Mouse (Mus musculus) heart, embryonic 11.5 days (tissue): ENCODE results near the gene Ceacam16. TPM values are rescaled to one million over a fixed set of nuclear protein-coding genes. Genes with fewer than 3 reads are reported as not detected.

Experiments used
- ATAC-seq: fragments of 200-750 bp; cut with Nextera tagmentation; replicated peaks from 2 replicates; pipeline ENCODE4 v1.8.0; 2017; ENCODE audit warnings: moderate library complexity; ENCODE audit not compliant: insufficient number of reproducible peaks, low FRiP score, low TSS enrichment
- H3K27ac ChIP-seq: fragments of 300-500 bp; sonication (generic); 2 replicates; pipeline ENCODE4 v1.5.1; 2014; ENCODE audit warnings: mild to moderate bottlenecking, low read depth, low read length
- H3K27me3 ChIP-seq: fragments of 300-500 bp; sonication (generic); 2 replicates; pipeline ENCODE4 v1.6.1; 2014; ENCODE audit warnings: mild to moderate bottlenecking, low read length, mixed read lengths; ENCODE audit not compliant: control insufficient read depth, insufficient read depth
- H3K36me3 ChIP-seq: fragments of 300-500 bp; sonication (generic); 2 replicates; pipeline ENCODE4 v1.6.1; 2014; ENCODE audit warnings: mild to moderate bottlenecking, low read length, moderate library complexity, mixed read lengths; ENCODE audit not compliant: control insufficient read depth, insufficient read depth
- H3K4me1 ChIP-seq: fragments of 300-500 bp; sonication (generic); 2 replicates; pipeline ENCODE4 v1.6.1; 2014; ENCODE audit warnings: low read length; ENCODE audit not compliant: control insufficient read depth, insufficient read depth
- H3K4me2 ChIP-seq: fragments of 300-500 bp; sonication (generic); 2 replicates; pipeline ENCODE4 v1.6.1; 2014; ENCODE audit warnings: mild to moderate bottlenecking, moderate library complexity
- H3K4me3 ChIP-seq: fragments of 300-500 bp; sonication (generic); 2 replicates; pipeline ENCODE4 v1.5.1; 2014; ENCODE audit warnings: low read depth, low read length
- H3K9ac ChIP-seq: fragments of 300-500 bp; sonication (generic); 2 replicates; pipeline ENCODE4 v1.6.1; 2014; ENCODE audit warnings: mild to moderate bottlenecking, low read depth, low read length, moderate library complexity
- H3K9me3 ChIP-seq: fragments of 300-500 bp; sonication (generic); replicated peaks from 2 replicates; pipeline ENCODE4 v1.6.1; 2016; ENCODE audit warnings: low read length; ENCODE audit not compliant: control insufficient read depth
- WGBS: fragments of 180-500 bp; shearing (Covaris S2); extraction: QIAGEN DNeasy Blood & Tissue Kit; methylation state at CpG from one replicate; pipeline ENCODE4 v1.1.7; 2014; ENCODE audit not compliant: insufficient replicate concordance; 5-methylcytosine and 5-hydroxymethylcytosine counted together
- polyA plus RNA-seq: library from polyadenylated mRNA; unstranded; fragments of >200 nt; fragmentation: Nextera tagmentation; extraction: Ambion mirVana; gene quantifications from 2 replicates; pipeline ENCODE4 v1.2.1, GENCODE M21; 2014

The Ceacam16 gene
- polyA plus RNA-seq, 1 experiment from 2014 or later, result not detected

DNA sequence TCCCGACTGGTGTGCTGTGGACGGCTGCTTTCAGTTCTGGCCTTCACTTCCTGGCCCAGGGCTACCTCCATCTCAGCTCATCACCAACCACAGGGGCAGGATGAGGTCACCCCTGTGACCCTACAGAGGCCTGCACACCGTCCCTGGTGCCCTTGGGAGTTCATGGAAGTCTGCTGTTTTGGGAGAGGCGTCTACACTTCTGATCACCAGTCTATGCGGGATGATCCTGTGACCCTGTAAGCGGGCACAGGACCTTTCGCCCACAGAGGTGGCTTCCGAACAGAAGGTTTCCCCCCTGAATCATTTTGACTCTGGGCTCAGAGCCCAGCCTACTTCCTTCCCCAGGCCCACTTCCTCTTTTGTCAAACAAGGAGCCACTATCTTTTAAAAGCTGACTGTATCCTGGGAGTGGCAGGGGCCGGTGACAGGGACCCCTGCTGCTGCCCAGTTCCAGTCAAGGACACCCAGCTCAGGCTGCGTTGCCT is 10.1 kb upstream of the Ceacam16 start:
- WGBS, result 46% methylated on average over 10 of the region's 10 CpGs
- no peak overlapping the region for H3K4me2 ChIP-seq
- peak; percentile 4; the same call in 1 of the 2 replicates for ATAC-seq
- H3K27ac ChIP-seq, result no peak overlapping the region
- peaks cover 6% of the 10 kb centered on the region; the same call in 1 of the 2 replicates for H3K4me1 ChIP-seq
- H3K36me3 ChIP-seq, result no peaks in the 10 kb centered on the region
- H3K9me3 ChIP-seq, result no peaks in the 10 kb centered on the region
- H3K4me3 ChIP-seq, result no peak overlapping the region
- H3K9ac ChIP-seq, result no peak overlapping the region
- no peaks in the 10 kb centered on the region for H3K27me3 ChIP-seq

DNA sequence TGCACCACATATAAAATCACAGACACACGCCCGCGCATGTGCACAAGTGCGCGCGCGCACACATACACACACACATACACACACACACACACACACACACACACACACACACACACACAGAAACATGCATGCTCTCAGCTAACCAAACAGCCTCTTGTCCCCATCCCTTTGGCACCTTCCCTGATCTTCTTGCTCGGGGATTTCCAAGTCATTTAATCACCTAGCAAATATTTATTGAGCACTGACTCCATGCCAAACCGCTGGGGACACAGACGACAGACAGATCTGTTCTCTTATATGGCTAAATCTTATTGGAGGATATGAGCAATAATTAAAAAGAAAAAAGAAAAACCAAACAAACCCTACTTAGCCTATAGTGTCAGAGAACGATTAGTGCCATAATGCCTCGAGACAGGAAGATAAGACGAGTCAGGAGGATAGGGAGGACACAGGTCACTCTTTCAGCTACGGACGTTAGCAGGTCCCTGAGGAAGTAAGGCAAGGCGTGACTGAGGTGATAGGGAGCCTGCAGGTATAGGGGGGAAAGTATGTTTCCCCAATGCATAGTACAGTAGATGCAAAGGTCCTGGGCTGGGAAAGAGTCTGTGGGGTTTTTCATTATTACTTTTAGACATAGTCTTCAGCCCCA is 6.8 kb upstream of the Ceacam16 start:
- Histone ChIP-seq H3K36me3 (no peaks in the 10 kb centered on the region), H3K27ac (no peak overlapping the region), H3K9me3 (no peaks in the 10 kb centered on the region), H3K4me2 (no peak overlapping the region), H3K4me1 (peaks cover 6% of the 10 kb centered on the region; the same call in 1 of the 2 replicates), H3K9ac (no peak overlapping the region), H3K4me3 (no peak overlapping the region), H3K27me3 (no peaks in the 10 kb centered on the region)
- no peak for ATAC-seq
- WGBS, result 76% methylated on average over 16 of the region's 16 CpGs

DNA sequence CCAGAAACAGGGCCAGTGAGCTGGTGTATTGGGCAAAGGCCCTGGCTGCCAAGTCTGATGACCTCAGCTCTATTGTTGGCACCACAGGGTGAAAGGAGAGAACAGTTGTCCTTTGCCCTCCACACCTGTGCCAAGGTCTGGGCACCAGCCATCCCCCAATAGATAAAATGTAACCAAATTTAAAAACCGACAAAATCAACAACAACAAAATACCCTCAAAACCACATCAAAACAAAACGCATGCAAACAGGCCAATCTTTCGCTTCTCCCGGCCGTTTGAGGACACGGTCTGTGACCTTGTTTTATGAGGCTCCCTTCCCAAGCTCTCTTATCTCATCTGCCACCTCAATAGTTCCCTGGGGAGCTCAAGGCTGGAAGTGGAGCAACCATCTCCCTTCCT is 5.4 kb upstream of the Ceacam16 start:
- H3K4me3 ChIP-seq, result no peak overlapping the region
- peaks cover 3% of the 10 kb centered on the region; the same call in 1 of the 2 replicates for H3K4me1 ChIP-seq
- no peak for ATAC-seq
- H3K36me3 ChIP-seq, result no peaks in the 10 kb centered on the region
- no peak overlapping the region for H3K4me2 ChIP-seq
- H3K27ac ChIP-seq, result no peak overlapping the region
- 71% methylated on average over 6 of the region's 6 CpGs for WGBS
- H3K9me3 ChIP-seq, result no peaks in the 10 kb centered on the region
- H3K27me3 ChIP-seq, result no peaks in the 10 kb centered on the region
- H3K9ac ChIP-seq, result no peak overlapping the region

DNA sequence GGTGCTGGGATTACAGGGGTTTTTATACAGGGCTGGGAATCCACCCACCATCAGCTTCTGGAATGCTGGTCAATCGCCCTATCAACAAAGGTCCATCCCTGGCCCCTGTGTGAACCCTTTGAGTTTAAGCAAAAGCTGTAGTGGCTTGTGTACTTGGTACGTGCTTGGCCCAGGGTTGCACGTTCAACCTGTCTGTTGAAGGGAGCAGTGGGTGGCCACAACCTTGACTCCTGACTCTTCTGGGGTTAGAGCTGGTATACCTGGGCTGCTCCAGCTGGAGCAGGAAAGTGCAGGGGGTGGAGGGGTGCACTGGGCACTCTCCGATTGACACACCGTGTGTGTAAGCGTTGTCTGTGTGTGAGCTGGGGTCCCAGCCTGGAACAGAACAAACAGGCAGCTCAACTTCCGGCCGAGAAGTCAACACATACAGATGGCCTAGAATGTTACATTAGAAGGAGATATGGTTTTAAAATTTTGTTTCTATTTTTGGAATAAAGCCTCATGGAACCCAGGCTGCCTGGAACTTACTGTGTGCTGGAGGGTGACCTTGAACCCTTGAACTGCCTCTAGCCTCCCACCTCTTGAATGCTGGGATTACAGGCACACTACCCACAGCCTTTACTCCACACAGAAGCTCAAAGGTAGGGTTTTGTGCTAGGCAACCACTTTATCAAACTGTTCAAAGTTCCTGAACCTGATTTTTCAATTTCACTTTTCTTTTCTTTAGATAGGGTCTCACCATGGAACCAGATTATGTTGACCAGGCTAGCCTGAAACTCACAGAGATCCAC is 4.3 kb upstream of the Ceacam16 start:
- Histone ChIP-seq H3K36me3 (no peaks in the 10 kb centered on the region), H3K4me1 (no peaks in the 10 kb centered on the region), H3K4me3 (no peak overlapping the region), H3K27ac (no peak overlapping the region), H3K9ac (no peak overlapping the region), H3K27me3 (no peaks in the 10 kb centered on the region), H3K9me3 (no peaks in the 10 kb centered on the region), H3K4me2 (no peak overlapping the region)
- 74% methylated on average over 8 of the region's 8 CpGs for WGBS
- ATAC-seq, result no peak; the same call in 1 of the 2 replicates

DNA sequence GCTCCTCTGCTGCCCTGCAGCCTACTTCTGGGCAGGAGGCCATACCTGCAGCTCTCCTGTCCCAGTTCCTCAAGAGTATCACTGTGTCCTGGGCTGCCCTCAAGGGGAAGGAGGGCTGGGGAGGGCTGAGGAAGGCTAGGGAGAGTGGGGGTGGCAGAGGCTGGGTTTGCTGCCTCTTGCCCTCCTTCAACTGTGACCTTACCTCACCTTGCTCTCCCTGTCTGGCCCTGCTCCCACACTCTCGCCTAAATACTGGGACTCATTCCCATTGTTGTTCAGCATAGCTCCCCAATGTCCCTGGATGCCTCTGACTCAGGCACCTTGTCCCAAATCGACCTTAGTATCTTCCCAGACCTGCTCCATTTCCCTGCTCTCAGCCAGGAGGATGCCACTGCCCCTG is 3.1 kb upstream of the Ceacam16 start:
- H3K4me3 ChIP-seq, result no peak overlapping the region
- 52% methylated on average over 2 of the region's 2 CpGs for WGBS
- ATAC-seq, result no peak

DNA sequence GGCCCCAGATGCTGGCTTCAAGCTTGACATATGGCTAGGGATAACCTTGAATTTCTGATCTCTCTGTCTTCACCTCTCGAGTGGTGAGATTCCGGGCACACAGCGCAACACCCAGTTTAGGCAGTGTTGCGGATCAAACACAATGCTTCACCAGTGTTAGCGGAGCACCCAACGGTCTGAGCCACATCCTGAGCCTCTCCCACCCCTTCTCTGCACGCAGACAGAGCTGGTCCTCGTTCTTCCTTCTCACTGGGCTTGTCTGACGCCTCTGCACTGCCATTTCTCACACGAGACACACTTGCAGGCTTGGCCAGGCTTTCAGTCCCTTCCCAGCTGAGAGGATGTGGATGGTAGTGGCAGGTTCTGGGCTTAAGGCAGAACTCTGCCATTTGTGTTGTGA is 1.4 kb downstream of the Ceacam16 start:
- ATAC-seq, result no peak
- H3K9ac ChIP-seq, result no peak overlapping the region
- H3K27ac ChIP-seq, result no peak overlapping the region
- 58% methylated on average over 10 of the region's 10 CpGs for WGBS
- H3K36me3 ChIP-seq, result no peaks in the 10 kb centered on the region
- H3K4me3 ChIP-seq, result no peak overlapping the region
- H3K27me3 ChIP-seq, result peaks cover 4% of the 10 kb centered on the region; the same call in 1 of the 2 replicates
- no peaks in the 10 kb centered on the region for H3K4me1 ChIP-seq
- no peak overlapping the region for H3K4me2 ChIP-seq
- H3K9me3 ChIP-seq, result no peaks in the 10 kb centered on the region

More for the DNA sequence above, 3.1 kb upstream of the Ceacam16 start:
- Histone ChIP-seq H3K9me3 (no peaks in the 10 kb centered on the region), H3K4me1 (no peaks in the 10 kb centered on the region), H3K9ac (no peak overlapping the region), H3K27ac (no peak overlapping the region), H3K27me3 (no peaks in the 10 kb centered on the region), H3K4me2 (no peak overlapping the region), H3K36me3 (no peaks in the 10 kb centered on the region)

DNA sequence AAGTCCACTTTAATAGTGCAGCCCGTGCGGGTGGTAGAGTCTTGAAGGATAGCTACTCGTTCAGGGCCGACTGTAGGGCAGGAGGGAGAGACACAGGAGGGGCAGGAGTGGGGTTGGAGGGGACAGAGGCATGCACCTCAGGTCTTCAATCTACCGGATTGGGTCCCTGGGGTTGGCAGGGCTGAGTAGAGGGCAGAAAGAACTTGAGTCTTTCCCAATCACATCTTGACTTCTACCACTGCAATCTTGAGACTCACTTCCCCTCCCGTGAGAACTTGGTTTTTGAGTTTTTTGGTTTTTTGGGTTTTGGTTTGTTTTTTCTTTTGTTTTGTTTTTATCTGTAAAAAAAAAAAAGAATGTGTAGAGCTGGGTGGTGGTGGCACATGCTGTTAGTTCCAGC is 4.8 kb downstream of the Ceacam16 start:
- ATAC-seq, result no peak
- H3K9me3 ChIP-seq, result no peaks in the 10 kb centered on the region
- no peaks in the 10 kb centered on the region for H3K36me3 ChIP-seq
- H3K9ac ChIP-seq, result no peak overlapping the region
- 77% methylated on average over 6 of the region's 6 CpGs for WGBS
- H3K27me3 ChIP-seq, result peaks cover 26% of the 10 kb centered on the region
- H3K4me2 ChIP-seq, result no peak overlapping the region
- H3K4me1 ChIP-seq, result 0 out of 2 replicates have a peak, but pooled peaks cover 3% of the 10 kb centered on the region
- no peak overlapping the region for H3K27ac ChIP-seq
- no peak overlapping the region for H3K4me3 ChIP-seq

DNA sequence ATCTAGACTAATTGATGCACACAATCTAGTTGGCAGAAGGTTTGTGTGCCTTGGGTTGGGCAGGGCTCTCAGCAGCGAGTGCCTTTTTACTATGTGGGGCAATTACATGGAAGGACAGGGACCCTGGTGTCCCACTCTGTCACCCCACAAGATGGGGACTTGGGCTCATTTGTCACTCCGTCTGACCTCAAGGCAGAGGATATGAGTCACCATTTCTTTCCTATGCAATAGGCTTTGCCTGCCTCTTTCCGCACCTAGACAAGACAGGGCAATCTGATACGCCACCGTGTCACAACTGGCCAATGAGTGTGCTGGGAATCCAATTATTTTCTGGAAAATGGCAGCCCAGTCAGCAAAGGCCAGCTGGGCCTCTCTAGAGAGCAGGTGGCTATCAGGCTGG is 5.4 kb downstream of the Ceacam16 start:
- Histone ChIP-seq H3K4me1 (0 out of 2 replicates have a peak, but pooled peaks cover 3% of the 10 kb centered on the region), H3K4me3 (no peak overlapping the region), H3K36me3 (no peaks in the 10 kb centered on the region), H3K4me2 (no peak overlapping the region), H3K9me3 (no peaks in the 10 kb centered on the region), H3K9ac (no peak overlapping the region), H3K27me3 (peaks cover 28% of the 10 kb centered on the region), H3K27ac (no peak overlapping the region)
- no peak for ATAC-seq
- WGBS, result 58% methylated on average over 5 of the region's 5 CpGs
